Mouse (Mus musculus): ENCODE measurements around the gene Cd40. TPM values are rescaled to one million over a fixed set of nuclear protein-coding genes. Genes with fewer than 3 reads are reported as not detected.

The Cd40 gene
- 1.1 TPM for polyA plus RNA-seq (2012; fragmentation: generic; extraction: Trizol)

- Histone ChIP-seq H3K79me2 (ENCODE audit: control insufficient read depth, insufficient read depth) (no peaks in the 10 kb centered on the region), H3K36me3 (ENCODE audit: control insufficient read depth, insufficient read depth) (no peaks in the 10 kb centered on the region), H3K4me3 (no peak within 1 kb of the TSS), H3K4me2 (ENCODE audit: low read depth) (peak within 1 kb of the TSS; percentile 27), H3K27me3 (ENCODE audit: control insufficient read depth, insufficient read depth, insufficient read length) (peaks cover 28% of the 10 kb centered on the region), H3ac (ENCODE audit: control insufficient read depth, insufficient read length) (no peak within 1 kb of the TSS)
- TF ChIP-seq TCF12 (IDR thresholded peaks at IDR 0.05; ENCODE audit: insufficient read depth, poor library complexity, severe bottlenecking) (no peak), SRF (IDR thresholded peaks at IDR 0.05; ENCODE audit: control insufficient read depth, insufficient read length, low read depth) (no peak), TCF3 (IDR thresholded peaks at IDR 0.05; ENCODE audit: insufficient read length, low read depth) (no peak), MAX (IDR thresholded peaks at IDR 0.05; ENCODE audit: low read depth) (no peak), REST (IDR thresholded peaks at IDR 0.05; ENCODE audit: insufficient read depth, insufficient read length) (no peak), MYOG (IDR thresholded peaks at IDR 0.05; ENCODE audit: control insufficient read depth in 1 of 3, insufficient read depth in 1 of 3, insufficient read length in 2 of 3, low read depth in 2 of 3) (no peak), CEBPB (IDR thresholded peaks at IDR 0.05; ENCODE audit: insufficient read depth, poor library complexity, severe bottlenecking) (no peak), POLR2A (IDR thresholded peaks at IDR 0.05; ENCODE audit: insufficient read length, low read depth) (no peak), E2F4 (IDR thresholded peaks at IDR 0.05; ENCODE audit: insufficient read depth) (no peak), USF1 (IDR thresholded peaks at IDR 0.05; ENCODE audit: low read depth) (no peak), POLR2AphosphoS2 (IDR thresholded peaks at IDR 0.05; ENCODE audit: insufficient read length, low read depth) (no peak), MYOD1 (IDR thresholded peaks at IDR 0.05; ENCODE audit: control insufficient read depth in 1 of 3, insufficient read length in 2 of 3, low read depth in 2 of 3) (no peak)
Measured at GRCm38 (mm10) chr2:165054888-165055852, at the start of gene Cd40. Cd40 (plus strand) TSS chr2:165055627.

- Histone ChIP-seq H3K36me3 (ENCODE audit: control insufficient read depth, insufficient read depth) (peaks cover 69% of the 10 kb centered on the region), H3ac (ENCODE audit: control insufficient read depth, insufficient read length) (no peak overlapping the region), H3K27me3 (ENCODE audit: control insufficient read depth, insufficient read depth, insufficient read length) (no peaks in the 10 kb centered on the region), H3K4me3 (no peak overlapping the region), H3K4me2 (ENCODE audit: low read depth) (no peak overlapping the region), H3K79me2 (ENCODE audit: control insufficient read depth, insufficient read depth) (no peaks in the 10 kb centered on the region)
- TF ChIP-seq TCF3 (IDR thresholded peaks at IDR 0.05; ENCODE audit: insufficient read length, low read depth) (no peak), CEBPB (IDR thresholded peaks at IDR 0.05; ENCODE audit: insufficient read depth, poor library complexity, severe bottlenecking) (no peak), REST (IDR thresholded peaks at IDR 0.05; ENCODE audit: insufficient read depth, insufficient read length) (no peak)
Measured at GRCm38 (mm10) chr2:165006813-165007212, 48.6 kb upstream of the Cd40 start.

GRCm38 (mm10) chr2:165007986-165008385, 47.4 kb upstream of the Cd40 start:
- TF ChIP-seq MAX (IDR thresholded peaks at IDR 0.05; ENCODE audit: low read depth), result no peak
- TF ChIP-seq USF1 (IDR thresholded peaks at IDR 0.05; ENCODE audit: low read depth), result no peak
- TF ChIP-seq E2F4 (IDR thresholded peaks at IDR 0.05; ENCODE audit: insufficient read depth), result no peak
- TF ChIP-seq POLR2A (IDR thresholded peaks at IDR 0.05; ENCODE audit: insufficient read length, low read depth), result no peak
- TF ChIP-seq MYOG (IDR thresholded peaks at IDR 0.05; ENCODE audit: control insufficient read depth in 1 of 3, insufficient read depth in 1 of 3, insufficient read length in 2 of 3, low read depth in 2 of 3), result no peak
- no peak for TF ChIP-seq MYOD1 (IDR thresholded peaks at IDR 0.05; ENCODE audit: control insufficient read depth in 1 of 3, insufficient read length in 2 of 3, low read depth in 2 of 3)
- TF ChIP-seq TCF3 (IDR thresholded peaks at IDR 0.05; ENCODE audit: insufficient read length, low read depth), result no peak
- Histone ChIP-seq H3K4me2 (ENCODE audit: low read depth) (no peak overlapping the region), H3K4me3 (no peak overlapping the region), H3ac (ENCODE audit: control insufficient read depth, insufficient read length) (no peak overlapping the region), H3K36me3 (ENCODE audit: control insufficient read depth, insufficient read depth) (peaks cover 69% of the 10 kb centered on the region), H3K27me3 (ENCODE audit: control insufficient read depth, insufficient read depth, insufficient read length) (no peaks in the 10 kb centered on the region), H3K79me2 (ENCODE audit: control insufficient read depth, insufficient read depth) (no peaks in the 10 kb centered on the region)

GRCm38 (mm10) chr2:165009161-165009560, 46.3 kb upstream of the Cd40 start:
- Histone ChIP-seq H3ac (ENCODE audit: control insufficient read depth, insufficient read length) (no peak overlapping the region), H3K4me3 (no peak overlapping the region), H3K4me2 (ENCODE audit: low read depth) (no peak overlapping the region), H3K27me3 (ENCODE audit: control insufficient read depth, insufficient read depth, insufficient read length) (no peaks in the 10 kb centered on the region), H3K36me3 (ENCODE audit: control insufficient read depth, insufficient read depth) (peaks cover 61% of the 10 kb centered on the region), H3K79me2 (ENCODE audit: control insufficient read depth, insufficient read depth) (no peaks in the 10 kb centered on the region)
- no peak for TF ChIP-seq TCF3 (IDR thresholded peaks at IDR 0.05; ENCODE audit: insufficient read length, low read depth)
- no peak for TF ChIP-seq MAX (IDR thresholded peaks at IDR 0.05; ENCODE audit: low read depth)
- TF ChIP-seq USF1 (IDR thresholded peaks at IDR 0.05; ENCODE audit: low read depth), result no peak
- no peak for TF ChIP-seq E2F4 (IDR thresholded peaks at IDR 0.05; ENCODE audit: insufficient read depth)
- no peak for TF ChIP-seq CEBPB (IDR thresholded peaks at IDR 0.05; ENCODE audit: insufficient read depth, poor library complexity, severe bottlenecking)
- TF ChIP-seq MYOD1 (IDR thresholded peaks at IDR 0.05; ENCODE audit: control insufficient read depth in 1 of 3, insufficient read length in 2 of 3, low read depth in 2 of 3), result no peak
- TF ChIP-seq POLR2AphosphoS2 (IDR thresholded peaks at IDR 0.05; ENCODE audit: insufficient read length, low read depth), result no peak
- no peak for TF ChIP-seq REST (IDR thresholded peaks at IDR 0.05; ENCODE audit: insufficient read depth, insufficient read length)
- no peak for TF ChIP-seq SRF (IDR thresholded peaks at IDR 0.05; ENCODE audit: control insufficient read depth, insufficient read length, low read depth)
- no peak for TF ChIP-seq POLR2A (IDR thresholded peaks at IDR 0.05; ENCODE audit: insufficient read length, low read depth)
- TF ChIP-seq TCF12 (IDR thresholded peaks at IDR 0.05; ENCODE audit: insufficient read depth, poor library complexity, severe bottlenecking), result no peak
- no peak for TF ChIP-seq MYOG (IDR thresholded peaks at IDR 0.05; ENCODE audit: control insufficient read depth in 1 of 3, insufficient read depth in 1 of 3, insufficient read length in 2 of 3, low read depth in 2 of 3)
